Comparison of ENCODE assay signal across 24 mouse cellular contexts in the genomic region with DNA sequence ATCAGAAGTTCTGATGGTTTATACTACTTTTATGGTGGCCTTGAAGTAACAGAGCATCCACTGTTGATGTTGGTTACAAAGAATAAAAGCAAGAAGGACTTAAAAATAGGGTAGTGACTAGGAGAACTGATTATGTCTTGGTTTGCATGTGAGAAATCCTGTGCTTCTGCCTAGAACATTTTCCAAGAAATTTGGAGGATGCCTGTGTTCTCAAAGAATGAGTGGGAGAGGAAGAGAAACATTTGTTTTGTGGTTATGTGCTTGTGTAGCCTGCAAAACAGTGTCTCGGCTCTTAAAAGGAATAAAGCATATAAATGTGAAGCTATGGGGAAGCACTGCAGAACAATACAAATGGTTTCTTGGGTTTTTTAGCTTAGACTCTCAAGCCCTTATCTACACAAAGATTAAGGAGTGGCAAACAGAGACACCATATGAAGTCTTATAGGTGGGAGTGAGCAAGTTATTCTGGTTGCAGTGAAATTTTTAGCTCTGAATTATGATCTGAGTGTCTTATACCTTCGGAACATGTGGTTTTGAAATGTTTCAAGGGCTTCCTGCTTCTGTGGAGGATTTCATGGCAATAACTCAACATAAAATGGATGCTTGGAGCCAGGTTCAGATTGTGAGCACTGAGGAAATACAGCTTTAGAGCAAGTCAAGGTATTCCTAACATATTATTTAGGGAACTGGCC.
A peak's percentile ranks its signal among the peaks of the same experiment; 100 is the strongest.
DNase-seq lines count a peak whose midpoint lies in the region; ATAC-seq and TF ChIP-seq lines count a peak whose summit lies in the region.
"Had no signal": no experiment of that assay in that cellular context is flagged by ENCODE, and none has a peak within 500 bp of the region (broad histone marks: within the 10 kb centered on the region; RNA-seq: fewer than 3 reads in every experiment).

No protein-coding gene starts in this region.

- no peak overlapping the region for H3K9ac ChIP-seq in kidney, postnatal 0 days (ENCODE audit: low read depth, low read length)
- H3K9ac ChIP-seq: embryonic facial prominence, embryonic 13.5 days; forebrain, embryonic 12.5 days; forebrain, postnatal 0 days; heart, embryonic 15.5 days; hindbrain, embryonic 13.5 days had no signal

- H3K9me3 ChIP-seq in kidney, postnatal 0 days (replicated peaks; ENCODE audit: low read length): no peaks in the 10 kb centered on the region
- H3K9me3 ChIP-seq: embryonic facial prominence, embryonic 13.5 days; forebrain, embryonic 12.5 days; heart, embryonic 15.5 days; hindbrain, embryonic 13.5 days had no signal

- WGBS in kidney, postnatal 0 days: 72% methylated on average over 2 of the region's 2 CpGs

- peak; percentile 36 for DNase-seq in kidney, postnatal 0 days (ENCODE audit: low spot score)
- DNase-seq in kidney, adult 8-10 months: no peak
- peak; percentile 31 for DNase-seq in layer of hippocampus, adult 9-11 months
- no peak for DNase-seq in layer of hippocampus, postnatal 36 days
- DNase-seq in right cerebral cortex, adult 2 months (ENCODE audit: low spot score in 2 of 2): peak; percentile 6 to 13
- DNase-seq in right cerebral cortex, postnatal 14 days: no peak
- DNase-seq in left cerebral cortex, postnatal 25 days (ENCODE audit: low spot score in 2 of 2): peak; percentile 13 to 77
- no peak for DNase-seq in kidney, postnatal 14 days
- DNase-seq: adrenal gland, postnatal 14 days; cerebellum, adult 18-20 months; cerebellum, adult 9-11 months; cerebellum, postnatal 36 days; forebrain, postnatal 0 days; gastrocnemius, postnatal 14 days; heart, adult 2 months; heart, postnatal 14 days had no signal

- no peak overlapping the region for H3K27ac ChIP-seq in kidney, postnatal 0 days
- H3K27ac ChIP-seq: embryonic facial prominence, embryonic 13.5 days; forebrain, embryonic 12.5 days; heart, adult 2 months; heart, embryonic 15.5 days; hindbrain, embryonic 13.5 days had no signal

- no peaks in the 10 kb centered on the region for H3K4me1 ChIP-seq in kidney, postnatal 0 days (replicated peaks; ENCODE audit: insufficient read depth, low read length)
- H3K4me1 ChIP-seq: embryonic facial prominence, embryonic 13.5 days; forebrain, embryonic 12.5 days; heart, embryonic 15.5 days; hindbrain, embryonic 13.5 days had no signal

- TF ChIP-seq CTCF in kidney, postnatal 0 days (IDR thresholded peaks at IDR 0.05; ENCODE audit: low read depth): no peak

- H3K36me3 ChIP-seq in kidney, postnatal 0 days (ENCODE audit: insufficient read depth, low read length): no peaks in the 10 kb centered on the region
- H3K36me3 ChIP-seq: embryonic facial prominence, embryonic 13.5 days; forebrain, embryonic 12.5 days; heart, embryonic 15.5 days; hindbrain, embryonic 13.5 days had no signal

- intact Hi-C loops in left cerebral cortex, postnatal 25 days (cut with DNase I): loop anchor here (1.0 kb wide), 2 partner anchors 67 to 107 kb away; no protein-coding TSS in a partner anchor

- H3K27me3 ChIP-seq in kidney, postnatal 0 days (ENCODE audit: insufficient read depth, low read length): no peaks in the 10 kb centered on the region
- H3K27me3 ChIP-seq: CH12.LX; embryonic facial prominence, embryonic 13.5 days; forebrain, embryonic 12.5 days; heart, embryonic 15.5 days; hindbrain, embryonic 13.5 days; Patski had no signal

- H3K4me3 ChIP-seq in kidney, postnatal 0 days (replicated peaks; ENCODE audit: low read depth, low read length): no peak overlapping the region
- H3K4me3 ChIP-seq: embryonic facial prominence, embryonic 13.5 days; forebrain, embryonic 12.5 days; heart, adult 2 months; heart, embryonic 15.5 days; hindbrain, embryonic 13.5 days had no signal

- H3K4me2 ChIP-seq in kidney, postnatal 0 days (ENCODE audit: low read length): no peak overlapping the region
- H3K4me2 ChIP-seq: embryonic facial prominence, embryonic 13.5 days; forebrain, embryonic 12.5 days; heart, embryonic 11.5 days; heart, embryonic 15.5 days; hindbrain, embryonic 13.5 days had no signal

- ATAC-seq in kidney, postnatal 0 days (replicated peaks; ENCODE audit: low FRiP score, low read depth): no peak
- ATAC-seq: activated CD4-positive, CD25-positive, alpha-beta regulatory T cell, adult 4 months; forebrain, postnatal 0 days; Patski had no signal

Comparison
In these comparisons a context has a peak if more than half of its experiments do, and no peak if none do; other contexts are left out.
1. DNase-seq: peak in kidney, postnatal 0 days (single experiment), layer of hippocampus, adult 9-11 months (single experiment), right cerebral cortex, adult 2 months (2 of 2) and left cerebral cortex, postnatal 25 days (2 of 2); none in kidney, adult 8-10 months (0 of 2), layer of hippocampus, postnatal 36 days (0 of 2), right cerebral cortex, postnatal 14 days (single experiment) and kidney, postnatal 14 days (single experiment).